Mouse (Mus musculus): ENCODE results near the gene Ap5z1.

Ap5z1 gene

GRCm38 (mm10) chr5:142440451-142441147 lies 23.1 kb upstream of the Ap5z1 start:
- peak; percentile 45 to 58 for DNase-seq

DNA sequence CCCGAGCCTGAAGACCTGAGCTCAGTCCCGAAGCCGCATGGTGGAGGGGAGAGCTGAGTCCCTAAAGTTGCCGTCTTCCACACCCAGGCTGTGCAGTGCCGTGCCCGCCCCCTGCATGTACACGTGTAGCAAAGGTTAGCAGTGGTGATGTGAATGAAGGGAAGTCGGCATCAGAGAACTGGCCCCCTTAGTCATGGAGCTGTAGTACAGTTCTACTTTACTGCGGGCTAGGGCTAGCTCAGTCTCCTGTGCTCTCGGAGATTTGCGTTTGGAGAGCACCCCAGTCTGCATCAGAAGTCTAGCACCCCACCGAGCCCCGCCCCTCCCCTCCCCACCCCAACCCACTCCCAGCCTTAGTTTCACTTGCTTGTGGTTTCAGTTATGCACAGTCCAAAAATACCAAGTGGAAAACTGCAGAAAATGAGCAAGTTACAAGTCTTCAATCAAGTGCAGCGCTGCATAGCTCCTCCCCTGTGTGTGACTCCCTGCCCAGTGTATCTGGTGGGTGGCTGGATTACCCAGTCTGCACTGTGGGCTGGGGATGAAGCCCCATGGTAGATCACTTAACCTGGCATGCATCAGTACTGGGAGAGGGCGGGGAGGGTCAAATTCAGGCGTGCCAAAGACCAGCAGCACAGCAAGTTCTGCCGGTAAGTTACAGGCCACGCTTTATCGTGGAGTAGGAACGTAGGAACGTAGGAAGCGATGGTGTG lies 22.3 kb upstream of the Ap5z1 start:
- DNase-seq = no peak

GRCm38 (mm10) chr5:142442045-142442440 lies 21.7 kb upstream of the Ap5z1 start:
- no peak for DNase-seq

GRCm38 (mm10) chr5:142443514-142443913 lies 20.2 kb upstream of the Ap5z1 start:
- no peak for DNase-seq

DNA sequence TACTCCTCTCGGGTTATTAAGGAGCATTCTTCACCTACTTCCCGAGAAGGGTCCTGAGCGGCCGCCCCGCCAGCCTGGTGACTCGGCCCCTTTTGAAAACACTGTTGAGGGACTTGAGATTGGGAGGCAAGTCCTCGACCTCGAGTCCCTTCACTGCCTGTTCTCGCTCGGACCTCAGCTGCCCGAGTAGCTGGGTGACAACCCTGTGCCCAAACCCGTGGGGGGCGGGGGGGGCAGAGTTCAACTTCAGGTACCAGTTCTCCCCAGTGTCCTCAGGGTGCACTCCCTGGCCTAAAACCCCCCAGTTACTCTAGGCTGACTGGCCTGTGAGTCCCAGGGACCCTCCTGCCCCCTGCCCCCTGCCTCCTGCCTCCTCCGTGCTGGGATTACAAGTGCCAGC lies 19.8 kb upstream of the Ap5z1 start:
- DNase-seq = no peak

DNA sequence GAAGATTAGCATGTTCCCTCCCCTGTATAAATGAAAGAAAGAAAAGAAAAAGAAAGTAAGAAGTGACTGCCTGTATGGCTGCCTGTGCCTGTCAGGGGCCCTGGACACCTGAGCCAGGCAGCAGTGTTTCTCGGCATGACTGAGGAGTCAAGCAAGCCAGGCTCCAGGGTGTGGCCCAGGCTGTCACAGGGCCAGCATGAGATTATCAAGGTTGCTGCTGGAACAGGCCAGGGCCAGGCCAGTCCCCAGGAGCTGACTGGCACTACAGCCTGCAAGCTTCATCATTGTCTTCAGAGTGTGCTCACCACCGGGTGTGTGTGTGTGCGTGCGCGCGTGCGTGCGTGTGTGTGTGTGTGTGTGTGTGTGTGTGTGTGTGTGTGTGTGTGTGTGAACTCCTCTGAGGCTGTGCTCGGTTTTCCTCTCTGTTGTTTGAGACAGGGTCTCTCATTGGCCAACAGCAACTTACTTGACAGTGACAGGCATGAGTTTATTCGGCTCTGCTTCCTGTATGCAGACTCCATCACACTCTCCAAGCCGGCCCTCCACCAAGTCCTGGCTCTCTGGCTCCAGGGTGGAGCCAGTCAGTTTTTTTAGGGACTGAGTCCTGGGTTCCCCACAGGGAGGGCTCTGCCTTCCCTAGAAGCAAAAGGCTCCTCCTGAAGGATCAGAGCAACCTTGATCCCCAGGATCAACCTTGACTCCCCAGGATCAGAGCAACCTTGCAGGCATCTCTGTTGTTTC lies 18.8 kb upstream of the Ap5z1 start:
- no peak for DNase-seq

GRCm38 (mm10) chr5:142445709-142446108 lies 18.0 kb upstream of the Ap5z1 start:
- peak in 1 of 2 experiments; percentile 43 for DNase-seq

GRCm38 (mm10) chr5:142448076-142448475 lies 15.7 kb upstream of the Ap5z1 start:
- DNase-seq = peak; percentile 95 to 97

- DNase-seq = no peak
These were observed 15.1 kb upstream of the Ap5z1 start for GRCm38 (mm10) chr5:142448623-142449022.

DNA sequence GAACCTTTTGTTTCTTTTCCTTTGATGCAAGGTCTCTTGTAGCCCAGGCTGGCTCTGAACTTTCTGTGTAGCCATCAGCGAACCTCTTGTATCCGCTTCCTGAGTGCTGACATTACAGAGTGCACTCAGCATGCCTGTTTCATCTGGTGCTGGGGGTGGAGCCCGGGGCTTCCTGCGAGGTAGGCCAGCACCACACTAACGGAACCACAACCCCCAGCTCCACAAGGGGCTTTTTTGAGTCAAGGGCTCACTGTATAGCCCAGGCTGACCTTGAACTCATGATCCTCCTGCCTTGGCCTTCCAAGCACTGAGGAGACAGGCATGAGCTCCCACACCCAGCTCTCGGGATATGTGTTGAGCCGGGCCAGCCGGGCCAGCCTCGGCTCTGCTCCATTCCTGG lies 12.9 kb upstream of the Ap5z1 start:
- no peak for DNase-seq

- no peak for DNase-seq
These were observed 12.0 kb upstream of the Ap5z1 start for GRCm38 (mm10) chr5:142451759-142452158.

- DNase-seq = no peak
These were observed 10.0 kb upstream of the Ap5z1 start for GRCm38 (mm10) chr5:142453742-142454141.

DNA sequence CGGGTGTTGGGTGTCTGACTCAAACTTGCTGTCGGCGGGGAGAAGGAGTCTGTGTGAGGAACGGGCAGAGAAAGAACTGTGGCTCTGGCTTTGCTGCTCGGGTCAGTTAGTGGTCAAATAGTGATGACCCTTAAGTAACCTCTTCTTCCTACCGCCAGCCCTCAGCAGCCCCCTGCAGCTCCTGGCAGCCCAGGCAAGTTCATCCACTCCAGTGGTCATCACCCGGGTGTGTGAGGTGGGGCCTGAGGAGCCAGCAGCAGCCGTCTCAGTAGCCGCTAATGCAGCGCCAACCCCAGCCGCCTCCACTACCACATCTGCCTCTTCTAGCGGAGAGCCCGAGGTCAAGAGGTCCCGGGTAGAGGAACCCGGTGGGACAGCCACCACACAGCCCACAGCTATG lies 7.4 kb upstream of the Ap5z1 start:
- peak; percentile 47 to 52 for DNase-seq

DNA sequence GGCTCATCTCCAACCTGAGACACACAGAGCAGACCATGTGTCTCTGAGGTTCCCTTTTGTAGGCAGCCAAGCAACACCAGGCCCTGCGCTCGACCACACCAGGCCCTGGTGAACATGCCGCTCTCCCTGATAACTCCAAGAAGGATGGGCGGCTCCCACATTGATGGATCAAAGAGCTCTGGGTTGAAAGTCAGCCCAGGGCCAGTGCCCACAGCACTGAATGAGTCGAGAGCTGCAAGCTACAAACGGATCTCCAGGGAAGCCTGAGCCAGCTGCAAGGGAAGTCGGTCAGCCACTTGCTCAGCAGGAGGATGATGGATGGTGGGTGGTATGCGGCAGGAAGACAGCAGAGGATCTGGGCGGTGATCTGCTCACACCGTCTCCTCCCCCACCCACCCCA lies 6.4 kb upstream of the Ap5z1 start:
- DNase-seq = peak in 1 of 2 experiments; percentile 47

GRCm38 (mm10) chr5:142458791-142459557 lies 4.8 kb upstream of the Ap5z1 start:
- no peak for DNase-seq

- DNase-seq = no peak
These were observed 3.9 kb upstream of the Ap5z1 start for GRCm38 (mm10) chr5:142459834-142460233.

- DNase-seq = no peak
These were observed 1.7 kb upstream of the Ap5z1 start for GRCm38 (mm10) chr5:142461942-142462640.

GRCm38 (mm10) chr5:142462641-142462948 lies 1.1 kb upstream of the Ap5z1 start:
- DNase-seq = no peak

DNA sequence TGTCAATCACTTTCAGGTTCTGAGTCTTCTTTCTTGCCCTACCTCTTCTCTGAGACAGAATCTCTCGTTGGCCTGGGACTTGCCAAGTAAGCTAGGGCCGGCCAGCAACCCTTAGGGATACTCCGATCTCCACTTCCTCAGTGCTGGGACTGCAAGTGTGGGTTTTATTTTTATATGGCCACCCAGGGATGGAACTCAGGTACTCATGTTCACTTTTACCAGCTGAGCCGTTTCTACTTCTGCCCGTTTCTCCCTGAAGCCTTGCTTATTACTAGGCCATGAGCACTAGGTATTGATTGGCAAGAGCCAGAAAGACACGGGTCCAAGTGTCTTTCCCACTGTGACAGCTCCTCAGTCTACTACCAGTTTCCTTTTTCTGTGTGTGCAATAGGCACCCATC lies 733 bp upstream of the Ap5z1 start:
- DNase-seq = no peak

GRCm38 (mm10) chr5:142468375-142468774 lies 4.6 kb downstream of the Ap5z1 start:
- DNase-seq = no peak

DNA sequence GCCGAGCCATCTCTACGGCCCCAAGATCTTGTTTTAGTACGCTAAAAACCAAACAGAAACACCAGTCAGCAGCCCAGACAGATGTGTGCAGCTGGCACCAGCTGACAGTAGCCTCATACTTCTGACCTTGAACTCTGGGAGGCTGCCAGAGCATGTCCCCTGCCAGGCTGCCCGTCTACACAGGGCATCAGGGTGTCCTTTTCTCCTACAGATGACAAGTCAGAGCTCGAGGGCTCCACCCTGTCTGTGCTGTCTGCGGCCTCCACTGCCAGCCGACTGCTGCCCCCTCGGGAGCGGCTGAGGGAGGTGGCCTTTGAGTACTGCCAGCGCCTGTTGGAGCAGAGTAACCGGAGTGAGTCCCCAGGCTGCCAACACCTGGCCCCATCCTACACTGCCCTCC lies 6.1 kb downstream of the Ap5z1 start:
- DNase-seq = no peak

DNA sequence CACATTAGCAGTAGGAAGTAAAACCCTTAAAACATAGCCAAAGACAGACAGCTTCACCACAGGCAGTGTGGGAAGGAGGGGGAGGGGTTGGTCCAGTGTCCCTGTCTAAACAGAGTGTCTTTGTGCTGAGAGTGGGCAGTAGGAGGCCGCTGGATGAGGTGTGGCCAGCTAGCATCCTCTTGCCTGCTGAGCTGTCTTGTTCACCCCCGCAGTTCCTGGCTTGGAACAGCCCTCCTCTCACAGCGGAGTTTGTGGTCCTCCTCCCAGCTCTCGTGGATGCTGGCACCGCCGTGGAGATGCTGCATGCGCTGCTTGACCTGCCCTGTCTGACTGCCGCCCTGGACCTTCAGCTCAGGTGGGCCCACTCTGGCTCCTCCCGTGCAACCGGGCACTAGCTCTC lies 10.0 kb downstream of the Ap5z1 start:
- peak; percentile 47 to 63 for DNase-seq

- no peak for DNase-seq
These were observed 11.9 kb downstream of the Ap5z1 start for GRCm38 (mm10) chr5:142475669-142476068.

All from cerebellum, postnatal 10 days (tissue).